Mouse (Mus musculus): ENCODE results near the gene Gm10491.

Gm10491 gene

GRCm38 (mm10) chrX:7879819-7880218 lies 27.8 kb downstream of the Gm10491 start:
- DNase-seq (ENCODE audit: low spot score), result peak; percentile 42

- DNase-seq (ENCODE audit: low spot score), result no peak
These were observed 29.1 kb downstream of the Gm10491 start for GRCm38 (mm10) chrX:7878495-7878894.

- DNase-seq (ENCODE audit: low spot score), result peak; percentile 73
These were observed 29.6 kb downstream of the Gm10491 start, which contains the start of gene Pim2 for GRCm38 (mm10) chrX:7878007-7878419. Gene Pim2 (plus strand): TSS chrX:7878262.

DNA sequence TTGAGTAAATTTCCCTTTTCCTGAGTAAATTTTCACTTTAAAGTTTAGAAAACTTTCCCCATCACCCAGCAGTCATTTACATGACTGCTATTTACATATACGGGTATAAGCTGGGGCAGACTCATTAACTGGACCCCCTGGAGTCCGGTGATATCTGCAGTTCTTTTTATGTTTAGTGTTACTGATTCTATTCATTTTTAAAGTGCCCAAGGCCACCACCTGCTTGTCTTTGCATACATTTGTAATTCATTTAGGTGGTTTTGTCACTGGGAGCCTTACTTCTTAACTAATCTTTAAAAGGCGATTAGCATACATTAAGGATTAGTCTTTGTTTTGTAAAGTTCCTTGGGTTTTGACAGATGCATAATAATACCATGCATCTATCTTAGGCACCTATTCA lies 37.8 kb downstream of the Gm10491 start:
- DNase-seq (ENCODE audit: low spot score), result no peak

GRCm38 (mm10) chrX:7868506-7868905 lies 39.1 kb downstream of the Gm10491 start:
- no peak for DNase-seq (ENCODE audit: low spot score)

GRCm38 (mm10) chrX:7867141-7867540 lies 40.5 kb downstream of the Gm10491 start:
- DNase-seq (ENCODE audit: low spot score), result no peak

DNA sequence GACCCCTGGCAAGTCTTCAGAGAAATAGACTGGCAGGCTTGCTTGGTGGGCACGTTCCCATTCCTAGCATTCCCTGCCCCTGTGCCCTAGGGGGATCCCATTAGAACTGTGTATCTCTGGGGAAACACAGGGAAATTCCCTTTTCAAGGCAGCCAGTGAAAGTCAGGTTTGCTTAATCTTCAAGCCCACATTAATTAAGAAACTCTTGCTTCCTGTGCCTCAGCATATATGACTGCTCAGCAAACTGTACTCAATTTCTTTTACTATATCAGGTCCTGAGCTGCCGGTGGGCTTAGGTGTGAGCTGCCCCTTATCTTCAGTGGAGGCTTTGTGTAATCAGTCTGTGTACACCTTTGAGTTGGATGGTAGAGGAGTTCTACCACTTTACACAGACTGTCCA lies 41.8 kb downstream of the Gm10491 start:
- DNase-seq (ENCODE audit: low spot score), result no peak

- DNase-seq (ENCODE audit: low spot score), result no peak
These were observed 42.3 kb downstream of the Gm10491 start for GRCm38 (mm10) chrX:7865343-7865742.

GRCm38 (mm10) chrX:7864551-7864950 lies 43.1 kb downstream of the Gm10491 start:
- DNase-seq (ENCODE audit: low spot score), result no peak

- no peak for DNase-seq (ENCODE audit: low spot score)
These were observed 44.5 kb downstream of the Gm10491 start for GRCm38 (mm10) chrX:7863181-7863580.

GRCm38 (mm10) chrX:7859191-7859753 lies 48.4 kb downstream of the Gm10491 start:
- DNase-seq (ENCODE audit: low spot score), result no peak
